Mouse (Mus musculus) MEL (cell line): Measurements from ENCODE around the gene Pck2.

Source experiments
- CHD2 ChIP-seq: IDR thresholded peaks from 2 replicates; pipeline ENCODE4 v1.6.1; 2011; ENCODE audit warnings: low read length, improper control_type of control experiment
- CTCF ChIP-seq, 3 experiments: IDR thresholded peaks in 2 of 3; conservative IDR thresholded peaks in 1 of 3; 2 replicates each; pipeline ENCODE4 v1.5.1; 2011 to 2012; ENCODE audit warnings: low read length in 3 of 3, low read depth in 2 of 3, mild to moderate bottlenecking in 2 of 3, improper control_type of control experiment in 1 of 3, inconsistent platforms in 1 of 3, mixed read lengths in 1 of 3, moderate library complexity in 1 of 3; ENCODE audit not compliant: control insufficient read depth in 1 of 3, insufficient read depth in 1 of 3, poor library complexity in 1 of 3, severe bottlenecking in 1 of 3
- E2F4 ChIP-seq: IDR thresholded peaks from 2 replicates; pipeline ENCODE4 v1.6.1; 2011; ENCODE audit warnings: low read depth, low read length, improper control_type of control experiment, borderline replicate concordance
- ELF1 ChIP-seq: IDR thresholded peaks from 2 replicates; pipeline ENCODE4 v1.6.1; 2014; ENCODE audit warnings: low read depth, mild to moderate bottlenecking, inconsistent platforms, low read length, improper control_type of control experiment, moderate library complexity
- EP300 ChIP-seq, 2 experiments: IDR thresholded peaks; 2 replicates each; pipeline ENCODE4 v1.6.1; 2011; ENCODE audit warnings: improper control_type of control experiment in 2 of 2, low read length in 2 of 2, low read depth in 1 of 2, mild to moderate bottlenecking in 1 of 2
- NRF1 ChIP-seq: IDR thresholded peaks from 2 replicates; pipeline ENCODE4 v1.6.1; 2014; ENCODE audit warnings: low read depth, mild to moderate bottlenecking, inconsistent platforms, low read length, improper control_type of control experiment, moderate library complexity; ENCODE audit not compliant: poor library complexity, insufficient read depth, severe bottlenecking
- POLR2A ChIP-seq, 2 experiments: IDR thresholded peaks; 2 replicates each; pipeline ENCODE4 v1.6.1; 2011 to 2012; ENCODE audit warnings: low read length in 2 of 2, mild to moderate bottlenecking in 2 of 2, control low read depth in 1 of 2, improper control_type of control experiment in 1 of 2, low read depth in 1 of 2, moderate library complexity in 1 of 2; ENCODE audit not compliant: control insufficient read depth in 1 of 2, insufficient read depth in 1 of 2, poor library complexity in 1 of 2
- UBTF ChIP-seq: IDR thresholded peaks from 2 replicates; pipeline ENCODE4 v1.6.1; 2012; ENCODE audit warnings: low read depth, mild to moderate bottlenecking, inconsistent platforms, low read length, improper control_type of control experiment, moderate library complexity, borderline replicate concordance; ENCODE audit not compliant: insufficient read depth
- ZC3H11A ChIP-seq: IDR thresholded peaks from 2 replicates; pipeline ENCODE4 v1.6.1; 2012; ENCODE audit warnings: low read depth, mild to moderate bottlenecking, inconsistent platforms, low read length, improper control_type of control experiment

DNA sequence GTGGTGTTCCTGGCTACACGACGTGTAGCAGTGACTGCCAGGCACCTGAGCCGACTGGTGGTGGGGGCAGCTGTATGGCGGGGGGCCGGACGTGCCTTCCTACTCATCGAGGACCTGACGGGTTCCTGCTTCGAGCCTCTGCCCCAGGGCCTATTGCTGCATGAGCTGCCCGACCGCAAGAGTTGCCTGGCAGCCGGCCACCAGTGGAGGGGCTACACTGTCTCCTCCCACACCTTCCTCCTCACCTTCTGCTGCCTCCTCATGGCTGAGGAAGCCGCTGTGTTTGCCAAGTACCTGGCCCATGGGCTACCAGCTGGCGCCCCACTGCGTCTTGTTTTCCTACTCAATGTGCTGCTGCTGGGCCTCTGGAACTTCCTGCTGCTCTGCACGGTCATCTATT, 36.3 kb downstream of the Pck2 start:
- TF ChIP-seq CHD2, result no peak
- no peak for TF ChIP-seq NRF1
- no peak for TF ChIP-seq POLR2A (IDR thresholded peaks at IDR 0.05; ENCODE audit: control insufficient read depth in 1 of 2, insufficient read depth in 1 of 2, low read depth in 1 of 2, low read length in 2 of 2, poor library complexity in 1 of 2)
- no peak for TF ChIP-seq EP300 (IDR thresholded peaks at IDR 0.05; ENCODE audit: low read depth in 1 of 2, low read length in 2 of 2)
- no peak for TF ChIP-seq UBTF
- no peak for TF ChIP-seq CTCF (IDR thresholded peaks at IDR 0.05 in 2 of 3, conservative IDR thresholded peaks at IDR 0.05 in 1 of 3; ENCODE audit: control insufficient read depth in 1 of 3, insufficient read depth in 1 of 3, low read depth in 2 of 3, low read length in 3 of 3, poor library complexity in 1 of 3, severe bottlenecking in 1 of 3)
- no peak for TF ChIP-seq E2F4
- TF ChIP-seq ZC3H11A, result no peak
- no peak for TF ChIP-seq ELF1
